Mouse (Mus musculus): ENCODE measurements around the gene Dgke. TPM values are rescaled to one million over a fixed set of nuclear protein-coding genes. Genes with fewer than 3 reads are reported as not detected.

Gene Dgke
- total RNA-seq, 2 experiments from 2014 or later = 51.0 to 53.0 TPM

- intact Hi-C loops (cut with DNase I) = no loop called here
- no peak for DNase-seq (ENCODE audit: low spot score in 2 of 2)
Measured at GRCm38 (mm10) chr11:89078305-89078704, 11.7 kb upstream of the Dgke start.

- no peak for DNase-seq (ENCODE audit: low spot score in 2 of 2)
- intact Hi-C loops (cut with DNase I) = no loop called here
Measured at GRCm38 (mm10) chr11:89077601-89078000, 11.0 kb upstream of the Dgke start.

GRCm38 (mm10) chr11:89076370-89076821, 9.7 kb upstream of the Dgke start:
- intact Hi-C loops (cut with DNase I) = no loop called here
- peak in 1 of 2 experiments; percentile 19 for DNase-seq (ENCODE audit: low spot score in 2 of 2)

- DNase-seq (ENCODE audit: low spot score in 2 of 2) = peak in 1 of 2 experiments; percentile 60
- intact Hi-C loops (cut with DNase I) = no loop called here
Measured at GRCm38 (mm10) chr11:89074783-89075413, 8.2 kb upstream of the Dgke start.

GRCm38 (mm10) chr11:89073541-89073940, 6.9 kb upstream of the Dgke start, which contains the start of gene Gm525:
TSS of gene Gm525 (plus strand) at chr11:89073841.
- intact Hi-C loops (cut with DNase I) = no loop called here
- no peak for DNase-seq (ENCODE audit: low spot score in 2 of 2)

GRCm38 (mm10) chr11:89071522-89071921, 4.9 kb upstream of the Dgke start:
- DNase-seq (ENCODE audit: low spot score in 2 of 2) = no peak
- intact Hi-C loops (cut with DNase I) = no loop called here

- peak; percentile 44 to 54 for DNase-seq (ENCODE audit: low spot score in 2 of 2)
- intact Hi-C loops (cut with DNase I) = no loop called here
Measured at GRCm38 (mm10) chr11:89069303-89069702, 2.7 kb upstream of the Dgke start.

- intact Hi-C loops (cut with DNase I) = no loop called here
- no peak for DNase-seq (ENCODE audit: low spot score in 2 of 2)
Measured at GRCm38 (mm10) chr11:89068649-89069048, 2.0 kb upstream of the Dgke start.

- intact Hi-C loops (cut with DNase I) = no loop called here
- no peak for DNase-seq (ENCODE audit: low spot score in 2 of 2)
Measured at GRCm38 (mm10) chr11:89067871-89068490, 1.3 kb upstream of the Dgke start.

GRCm38 (mm10) chr11:89067301-89067822, 712 bp upstream of the Dgke start:
- intact Hi-C loops (cut with DNase I) = no loop called here
- no peak for DNase-seq (ENCODE audit: low spot score in 2 of 2)

- intact Hi-C loops (cut with DNase I) = no loop called here
- DNase-seq (ENCODE audit: low spot score in 2 of 2) = no peak
Measured at GRCm38 (mm10) chr11:89066126-89066525, 524 bp downstream of the Dgke start.

- DNase-seq (ENCODE audit: low spot score in 2 of 2) = no peak
- intact Hi-C loops (cut with DNase I) = no loop called here
Measured at GRCm38 (mm10) chr11:89065297-89065696, 1.4 kb downstream of the Dgke start.

GRCm38 (mm10) chr11:89064312-89064711, 2.3 kb downstream of the Dgke start:
- DNase-seq (ENCODE audit: low spot score in 2 of 2) = no peak
- intact Hi-C loops (cut with DNase I) = no loop called here

GRCm38 (mm10) chr11:89061362-89061761, 5.3 kb downstream of the Dgke start:
- intact Hi-C loops (cut with DNase I) = no loop called here

GRCm38 (mm10) chr11:89060423-89061089, 6.1 kb downstream of the Dgke start:
- intact Hi-C loops (cut with DNase I) = no loop called here
- DNase-seq (ENCODE audit: low spot score in 2 of 2) = peak; percentile 91 to 95

More at GRCm38 (mm10) chr11:89061362-89061761, 5.3 kb downstream of the Dgke start:
- no peak for DNase-seq (ENCODE audit: low spot score in 2 of 2)

- intact Hi-C loops (cut with DNase I) = no loop called here
Measured at GRCm38 (mm10) chr11:89059919-89060422, 6.7 kb downstream of the Dgke start.

GRCm38 (mm10) chr11:89058515-89059270, 8.0 kb downstream of the Dgke start:
- intact Hi-C loops (cut with DNase I) = no loop called here
- DNase-seq (ENCODE audit: low spot score in 2 of 2) = no peak

More at GRCm38 (mm10) chr11:89059919-89060422, 6.7 kb downstream of the Dgke start:
- peak; percentile 49 to 50 for DNase-seq (ENCODE audit: low spot score in 2 of 2)

GRCm38 (mm10) chr11:89055931-89056690, 10.5 kb downstream of the Dgke start:
- no peak for DNase-seq (ENCODE audit: low spot score in 2 of 2)
- intact Hi-C loops (cut with DNase I) = no loop called here

GRCm38 (mm10) chr11:89051767-89052166, 14.9 kb downstream of the Dgke start:
- intact Hi-C loops (cut with DNase I) = no loop called here
- no peak for DNase-seq (ENCODE audit: low spot score in 2 of 2)

Measured in left cerebral cortex, postnatal 25 days (tissue).